In the genomic region with DNA sequence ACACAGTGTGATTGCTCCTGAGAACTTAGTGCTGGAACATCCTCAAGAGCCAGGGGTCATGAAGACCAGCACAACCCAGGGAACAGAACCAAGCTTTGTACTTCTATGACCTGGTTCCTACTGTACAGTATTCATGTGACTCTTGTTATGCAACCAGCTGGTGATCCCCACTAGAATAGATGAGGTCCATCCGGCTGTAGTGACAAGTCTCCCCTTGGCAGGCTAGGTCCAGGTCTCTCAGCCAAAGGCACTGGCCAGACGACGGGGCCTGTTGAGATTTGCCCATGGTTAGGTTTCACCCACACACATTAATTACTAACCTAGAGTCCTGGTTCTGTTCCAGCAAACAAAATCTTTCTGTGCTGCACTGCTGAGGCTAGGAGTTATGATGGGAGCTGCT, we compare ENCODE assay signal across 23 mouse cellular contexts. TPM values are rescaled to one million over a fixed set of nuclear protein-coding genes. Genes with fewer than 3 reads are reported as not detected.
DNase-seq lines count a peak whose midpoint lies in the region; ATAC-seq and TF ChIP-seq lines count a peak whose summit lies in the region.
"Had no signal": no experiment of that assay in that cellular context is flagged by ENCODE, and none has a peak within 500 bp of the region (broad histone marks: within the 10 kb centered on the region; RNA-seq: fewer than 3 reads in every experiment).

No protein-coding gene starts in this region.

- no peaks in the 10 kb centered on the region for H3K9me3 ChIP-seq in intestine, embryonic 14.5 days (ENCODE audit: control insufficient read depth, low read length)
- no peaks in the 10 kb centered on the region for H3K9me3 ChIP-seq in intestine, embryonic 15.5 days
- H3K9me3 ChIP-seq in midbrain, embryonic 13.5 days, result no peaks in the 10 kb centered on the region
- H3K9me3 ChIP-seq in midbrain, embryonic 14.5 days (ENCODE audit: control insufficient read depth, low read length), result no peaks in the 10 kb centered on the region
- H3K9me3 ChIP-seq in stomach, postnatal 0 days (ENCODE audit: control insufficient read depth, low read length), result no peaks in the 10 kb centered on the region
- H3K9me3 ChIP-seq: embryonic facial prominence, embryonic 15.5 days; forebrain, embryonic 15.5 days; hindbrain, embryonic 15.5 days; limb, embryonic 15.5 days had no signal

- no peak overlapping the region for H3K4me3 ChIP-seq in intestine, embryonic 14.5 days (ENCODE audit: low read depth, low read length)
- H3K4me3 ChIP-seq in intestine, embryonic 15.5 days (replicated peaks), result no peak overlapping the region
- H3K4me3 ChIP-seq in liver, adult 2 months (ENCODE audit: insufficient read depth, low read depth, low read length), result no peak overlapping the region
- H3K4me3 ChIP-seq in midbrain, embryonic 13.5 days (replicated peaks), result no peak overlapping the region
- no peak overlapping the region for H3K4me3 ChIP-seq in midbrain, embryonic 14.5 days (replicated peaks; ENCODE audit: low read depth, low read length)
- H3K4me3 ChIP-seq in stomach, postnatal 0 days (ENCODE audit: low read depth, low read length), result no peak overlapping the region
- H3K4me3 ChIP-seq: embryonic facial prominence, embryonic 15.5 days; forebrain, embryonic 15.5 days; hindbrain, embryonic 15.5 days; left cerebral cortex, adult 2 months; limb, embryonic 15.5 days; midbrain, embryonic 12.5 days had no signal

- no peak for TF ChIP-seq CTCF in liver, adult 2 months (IDR thresholded peaks at IDR 0.05; ENCODE audit: low read depth, low read length)
- no peak for TF ChIP-seq CTCF in stomach, postnatal 0 days (IDR thresholded peaks at IDR 0.05; ENCODE audit: low read depth)

- DNase-seq in intestine, embryonic 14.5 days (ENCODE audit: low spot score), result no peak
- peak; percentile 60 for DNase-seq in liver, adult 2 months (ENCODE audit: extremely low read depth, low read depth, low spot score)
- DNase-seq in liver, result no peak
- no peak for DNase-seq in midbrain, embryonic 14.5 days
- DNase-seq in stomach, postnatal 0 days (ENCODE audit: low spot score), result no peak
- no peak for DNase-seq in thymus, postnatal 10 days (ENCODE audit: low spot score in 2 of 2)
- DNase-seq: cerebellum, adult 8-10 months; cerebellum, postnatal 36 days; gastrocnemius, postnatal 10 days; heart, adult 11 months; right cerebral cortex, postnatal 14 days; thymus, postnatal 25 days had no signal

- TF ChIP-seq POLR2A in liver, adult 2 months (IDR thresholded peaks at IDR 0.05; ENCODE audit: extremely low read depth, insufficient read depth, low read length), result no peak

- no peak overlapping the region for H3K9ac ChIP-seq in intestine, embryonic 14.5 days (ENCODE audit: low read length)
- no peak overlapping the region for H3K9ac ChIP-seq in intestine, embryonic 15.5 days
- H3K9ac ChIP-seq in liver, adult 2 months (ENCODE audit: low read depth, low read length), result no peak overlapping the region
- no peak overlapping the region for H3K9ac ChIP-seq in midbrain, embryonic 13.5 days (replicated peaks)
- no peak overlapping the region for H3K9ac ChIP-seq in midbrain, embryonic 14.5 days (replicated peaks; ENCODE audit: low read length)
- H3K9ac ChIP-seq in stomach, postnatal 0 days (ENCODE audit: low read length), result no peak overlapping the region
- H3K9ac ChIP-seq: embryonic facial prominence, embryonic 15.5 days; forebrain, embryonic 15.5 days; hindbrain, embryonic 15.5 days; limb, embryonic 15.5 days; midbrain, embryonic 12.5 days had no signal

- H3K27me3 ChIP-seq in intestine, embryonic 14.5 days (replicated peaks; ENCODE audit: control insufficient read depth, insufficient read depth, low read length), result no peaks in the 10 kb centered on the region
- no peaks in the 10 kb centered on the region for H3K27me3 ChIP-seq in intestine, embryonic 15.5 days (replicated peaks)
- no peaks in the 10 kb centered on the region for H3K27me3 ChIP-seq in liver, adult 2 months (ENCODE audit: control insufficient read depth, insufficient read depth, low read length)
- H3K27me3 ChIP-seq in midbrain, embryonic 13.5 days, result peaks cover 21% of the 10 kb centered on the region
- no peaks in the 10 kb centered on the region for H3K27me3 ChIP-seq in midbrain, embryonic 14.5 days (ENCODE audit: control insufficient read depth, insufficient read depth, low read length)
- H3K27me3 ChIP-seq in stomach, postnatal 0 days (ENCODE audit: control insufficient read depth, insufficient read depth, low read length), result no peaks in the 10 kb centered on the region
- H3K27me3 ChIP-seq: embryonic facial prominence, embryonic 15.5 days; forebrain, embryonic 15.5 days; limb, embryonic 15.5 days had no signal

- no peak overlapping the region for H3K4me2 ChIP-seq in intestine, embryonic 14.5 days (ENCODE audit: low read length)
- no peak overlapping the region for H3K4me2 ChIP-seq in intestine, embryonic 15.5 days (replicated peaks)
- H3K4me2 ChIP-seq in midbrain, embryonic 13.5 days (replicated peaks), result no peak overlapping the region
- H3K4me2 ChIP-seq in midbrain, embryonic 14.5 days (ENCODE audit: low read length), result no peak overlapping the region
- no peak overlapping the region for H3K4me2 ChIP-seq in stomach, postnatal 0 days (replicated peaks; ENCODE audit: low read depth)
- H3K4me2 ChIP-seq: embryonic facial prominence, embryonic 15.5 days; forebrain, embryonic 15.5 days; heart, embryonic 11.5 days; hindbrain, embryonic 15.5 days; limb, embryonic 15.5 days; midbrain, embryonic 12.5 days had no signal

- 92% methylated on average over 3 of the region's 3 CpGs for WGBS in intestine, embryonic 14.5 days
- 82% methylated on average over 3 of the region's 3 CpGs for WGBS in intestine, embryonic 15.5 days
- 26% methylated on average over 3 of the region's 3 CpGs for WGBS in liver, adult 2 months
- WGBS in midbrain, embryonic 13.5 days, result 90% methylated on average over 3 of the region's 3 CpGs
- 97% methylated on average over 3 of the region's 3 CpGs for WGBS in midbrain, embryonic 14.5 days
- WGBS in stomach, postnatal 0 days, result 66% methylated on average over 3 of the region's 3 CpGs

- TF ChIP-seq EP300 in stomach, postnatal 0 days (optimal IDR thresholded peaks at IDR 0.05), result no peak

- H3K4me1 ChIP-seq in intestine, embryonic 14.5 days (replicated peaks; ENCODE audit: control insufficient read depth, insufficient read depth, low read length), result no peaks in the 10 kb centered on the region
- no peaks in the 10 kb centered on the region for H3K4me1 ChIP-seq in intestine, embryonic 15.5 days (replicated peaks)
- H3K4me1 ChIP-seq in liver, adult 2 months (ENCODE audit: control insufficient read depth, insufficient read depth, low read length), result peaks cover 16% of the 10 kb centered on the region
- no peaks in the 10 kb centered on the region for H3K4me1 ChIP-seq in midbrain, embryonic 13.5 days (replicated peaks)
- no peaks in the 10 kb centered on the region for H3K4me1 ChIP-seq in midbrain, embryonic 14.5 days (ENCODE audit: control insufficient read depth, insufficient read depth, low read length)
- no peaks in the 10 kb centered on the region for H3K4me1 ChIP-seq in stomach, postnatal 0 days (replicated peaks; ENCODE audit: control insufficient read depth, insufficient read depth)
- H3K4me1 ChIP-seq: forebrain, embryonic 15.5 days; hindbrain, embryonic 15.5 days; limb, embryonic 15.5 days; midbrain, embryonic 12.5 days had no signal

- ATAC-seq in intestine, embryonic 14.5 days (replicated peaks; ENCODE audit: low FRiP score, low TSS enrichment, low read depth), result 0 out of 2 replicates have a peak, but pooled peaks have one; percentile 12
- no peak for ATAC-seq in intestine, embryonic 15.5 days
- 0 out of 2 replicates have a peak, but pooled peaks have one; percentile 11 for ATAC-seq in midbrain, embryonic 13.5 days
- no peak for ATAC-seq in midbrain, embryonic 14.5 days (ENCODE audit: low FRiP score, low TSS enrichment)
- ATAC-seq in stomach, postnatal 0 days (ENCODE audit: low FRiP score, low TSS enrichment), result 0 out of 2 replicates have a peak, but pooled peaks have one; percentile 11

- no peaks in the 10 kb centered on the region for H3K79me2 ChIP-seq in liver, adult 2 months (ENCODE audit: control insufficient read depth, insufficient read depth, low read length)

- H3K27ac ChIP-seq in intestine, embryonic 14.5 days (ENCODE audit: low read depth), result no peak overlapping the region
- no peak overlapping the region for H3K27ac ChIP-seq in intestine, embryonic 15.5 days
- no peak overlapping the region for H3K27ac ChIP-seq in liver, adult 2 months (replicated peaks; ENCODE audit: insufficient read depth, low read depth, low read length)
- no peak overlapping the region for H3K27ac ChIP-seq in midbrain, embryonic 13.5 days
- H3K27ac ChIP-seq in midbrain, embryonic 14.5 days (replicated peaks; ENCODE audit: low read depth, low read length), result no peak overlapping the region
- H3K27ac ChIP-seq in stomach, postnatal 0 days (replicated peaks), result no peak overlapping the region
- H3K27ac ChIP-seq: embryonic facial prominence, embryonic 15.5 days; forebrain, embryonic 15.5 days; hindbrain, embryonic 15.5 days; kidney, postnatal 0 days; left cerebral cortex, adult 2 months; limb, embryonic 15.5 days; midbrain, embryonic 12.5 days had no signal

- no peaks in the 10 kb centered on the region for H3K36me3 ChIP-seq in intestine, embryonic 14.5 days (ENCODE audit: control insufficient read depth, insufficient read depth, low read length)
- H3K36me3 ChIP-seq in intestine, embryonic 15.5 days, result no peaks in the 10 kb centered on the region
- no peaks in the 10 kb centered on the region for H3K36me3 ChIP-seq in liver, adult 2 months (ENCODE audit: control insufficient read depth, insufficient read depth, low read length)
- no peaks in the 10 kb centered on the region for H3K36me3 ChIP-seq in midbrain, embryonic 13.5 days
- H3K36me3 ChIP-seq in midbrain, embryonic 14.5 days (ENCODE audit: control insufficient read depth, insufficient read depth, low read length), result no peaks in the 10 kb centered on the region
- no peaks in the 10 kb centered on the region for H3K36me3 ChIP-seq in stomach, postnatal 0 days (ENCODE audit: control insufficient read depth, insufficient read depth, low read length)
- H3K36me3 ChIP-seq: embryonic facial prominence, embryonic 15.5 days; forebrain, embryonic 15.5 days; hindbrain, embryonic 15.5 days; limb, embryonic 15.5 days; midbrain, embryonic 12.5 days had no signal

RNA-seq across cellular contexts. Expression of gene Rbp1, which starts 4.4 kb away (rescaled TPM):
- 105 and 109 TPM in 2 replicates for polyA plus RNA-seq in intestine, embryonic 14.5 days (2014; fragmentation: Nextera tagmentation; extraction: Ambion mirVana)
- 62.8 and 66.5 TPM in 2 replicates for polyA plus RNA-seq in intestine, embryonic 15.5 days (2015; fragmentation: Nextera tagmentation; extraction: Ambion mirVana)
- total RNA-seq in liver, adult 2 months (2014; rRNA removed), result 10.7 and 25.2 TPM in 2 replicates
- 7.1 and 11.5 TPM in 2 replicates for polyA plus RNA-seq in liver, adult 2 months (2012; rRNA removed)
- 24.8 and 28.4 TPM in 2 replicates for polyA plus RNA-seq in midbrain, embryonic 13.5 days (2015; fragmentation: Nextera tagmentation; extraction: Ambion mirVana)
- polyA plus RNA-seq in midbrain, embryonic 14.5 days (2014; fragmentation: Nextera tagmentation; extraction: Ambion mirVana), result 15.4 and 26.1 TPM in 2 replicates
- polyA plus RNA-seq in stomach, postnatal 0 days (2015; fragmentation: Nextera tagmentation; extraction: Ambion mirVana), result 44.6 and 45.7 TPM in 2 replicates
- total RNA-seq: megakaryocyte, adult 5-6 weeks had no signal

Comparison
In these comparisons a context has a peak if more than half of its experiments do, and no peak if none do; other contexts are left out.
1. ATAC-seq: peak in intestine, embryonic 14.5 days (single experiment), midbrain, embryonic 13.5 days (single experiment) and stomach, postnatal 0 days (single experiment); none in intestine, embryonic 15.5 days (single experiment) and midbrain, embryonic 14.5 days (single experiment).